Mouse (Mus musculus) brain, embryonic 14.5 days (tissue): Measurements from ENCODE around the gene Ptpn14.

ENCODE experiments used
- CTCF ChIP-seq: fragments of 200-500 bp; IDR thresholded peaks from 2 replicates; pipeline ENCODE4 v1.5.1; 2012; ENCODE audit warnings: inconsistent platforms, mild to moderate bottlenecking, moderate library complexity, borderline replicate concordance; ENCODE audit not compliant: insufficient read depth, insufficient read length; ENCODE audit errors: extremely low read depth
- POLR2A ChIP-seq: fragments of 200-500 bp; IDR thresholded peaks from 2 replicates; pipeline ENCODE4 v1.6.1; 2012; ENCODE audit warnings: mild to moderate bottlenecking, inconsistent platforms, borderline replicate concordance; ENCODE audit not compliant: poor library complexity, insufficient read depth, insufficient read length, severe bottlenecking; ENCODE audit errors: extremely low read depth

GRCm38 (mm10) chr1:189834166-189834565 lies 106.1 kb downstream of the Ptpn14 start:
- TF ChIP-seq CTCF (no peak), POLR2A (no peak)
